Mouse (Mus musculus): ENCODE measurements around the gene Ssbp3. TPM values are rescaled to one million over a fixed set of nuclear protein-coding genes. Genes with fewer than 3 reads are reported as not detected.

Gene Ssbp3
- total and polyA plus RNA-seq, 2 experiments, result 12.9 to 36.7 TPM

- no peak overlapping the region for H3K27ac ChIP-seq (replicated peaks; ENCODE audit: insufficient read depth, low read depth, low read length)
- no peaks in the 10 kb centered on the region for H3K27me3 ChIP-seq (ENCODE audit: control insufficient read depth, insufficient read depth, low read length)
- TF ChIP-seq POLR2A (IDR thresholded peaks at IDR 0.05; ENCODE audit: extremely low read depth, insufficient read depth, low read length) (no peak), CTCF (IDR thresholded peaks at IDR 0.05; ENCODE audit: low read depth, low read length) (no peak)
- no peak overlapping the region for H3K9ac ChIP-seq (ENCODE audit: low read depth, low read length)
- H3K4me3 ChIP-seq (ENCODE audit: insufficient read depth, low read depth, low read length), result no peak overlapping the region
- H3K36me3 ChIP-seq (ENCODE audit: control insufficient read depth, insufficient read depth, low read length), result peaks cover 1% of the 10 kb centered on the region; the same call in 1 of the 2 replicates
- DNase-seq (ENCODE audit: extremely low read depth, low read depth, low spot score), result no peak
- WGBS, result 84% methylated on average over 11 of the region's 11 CpGs
- no peaks in the 10 kb centered on the region for H3K4me1 ChIP-seq (ENCODE audit: control insufficient read depth, insufficient read depth, low read length)
- no peaks in the 10 kb centered on the region for H3K79me2 ChIP-seq (ENCODE audit: control insufficient read depth, insufficient read depth, low read length)
Observed at GRCm38 (mm10) chr4:107048568-107049162, 138.2 kb downstream of the Ssbp3 start.

- no peak for TF ChIP-seq POLR2A (IDR thresholded peaks at IDR 0.05; ENCODE audit: extremely low read depth, insufficient read depth, low read length)
- no peak for TF ChIP-seq CTCF (IDR thresholded peaks at IDR 0.05; ENCODE audit: low read depth, low read length)
- H3K27me3 ChIP-seq (ENCODE audit: control insufficient read depth, insufficient read depth, low read length), result no peaks in the 10 kb centered on the region
- no peaks in the 10 kb centered on the region for H3K79me2 ChIP-seq (ENCODE audit: control insufficient read depth, insufficient read depth, low read length)
- no peak for DNase-seq (ENCODE audit: extremely low read depth, low read depth, low spot score)
- H3K9ac ChIP-seq (ENCODE audit: low read depth, low read length), result no peak overlapping the region
- H3K4me3 ChIP-seq (ENCODE audit: insufficient read depth, low read depth, low read length), result no peak overlapping the region
- H3K27ac ChIP-seq (replicated peaks; ENCODE audit: insufficient read depth, low read depth, low read length), result no peak overlapping the region
- H3K4me1 ChIP-seq (ENCODE audit: control insufficient read depth, insufficient read depth, low read length), result no peaks in the 10 kb centered on the region
- H3K36me3 ChIP-seq (ENCODE audit: control insufficient read depth, insufficient read depth, low read length), result peaks cover 4% of the 10 kb centered on the region; the same call in 1 of the 2 replicates
- WGBS, result 58% methylated on average over 4 of the region's 4 CpGs
Observed at GRCm38 (mm10) chr4:107051889-107052288, 141.4 kb downstream of the Ssbp3 start.

GRCm38 (mm10) chr4:107052962-107053553 lies 142.6 kb downstream of the Ssbp3 start:
- Histone ChIP-seq H3K4me3 (ENCODE audit: insufficient read depth, low read depth, low read length) (no peak overlapping the region), H3K27ac (replicated peaks; ENCODE audit: insufficient read depth, low read depth, low read length) (no peak overlapping the region), H3K9ac (ENCODE audit: low read depth, low read length) (no peak overlapping the region), H3K4me1 (ENCODE audit: control insufficient read depth, insufficient read depth, low read length) (no peaks in the 10 kb centered on the region), H3K27me3 (ENCODE audit: control insufficient read depth, insufficient read depth, low read length) (no peaks in the 10 kb centered on the region), H3K36me3 (ENCODE audit: control insufficient read depth, insufficient read depth, low read length) (peaks cover 5% of the 10 kb centered on the region; the same call in 1 of the 2 replicates), H3K79me2 (ENCODE audit: control insufficient read depth, insufficient read depth, low read length) (no peaks in the 10 kb centered on the region)
- TF ChIP-seq POLR2A (IDR thresholded peaks at IDR 0.05; ENCODE audit: extremely low read depth, insufficient read depth, low read length) (no peak), CTCF (IDR thresholded peaks at IDR 0.05; ENCODE audit: low read depth, low read length) (no peak)
- no peak for DNase-seq (ENCODE audit: extremely low read depth, low read depth, low spot score)
- 79% methylated on average over 5 of the region's 5 CpGs for whole genome bisulfite sequencing

- H3K36me3 ChIP-seq (ENCODE audit: control insufficient read depth, insufficient read depth, low read length), result peaks cover 14% of the 10 kb centered on the region; the same call in 1 of the 2 replicates
- 74% methylated on average over 3 of the region's 3 CpGs for WGBS
Observed at GRCm38 (mm10) chr4:107056088-107056487, 145.6 kb downstream of the Ssbp3 start.

GRCm38 (mm10) chr4:107058346-107058745 lies 147.8 kb downstream of the Ssbp3 start:
- Histone ChIP-seq H3K4me3 (ENCODE audit: insufficient read depth, low read depth, low read length) (no peak overlapping the region), H3K4me1 (ENCODE audit: control insufficient read depth, insufficient read depth, low read length) (no peaks in the 10 kb centered on the region), H3K9ac (ENCODE audit: low read depth, low read length) (no peak overlapping the region), H3K79me2 (ENCODE audit: control insufficient read depth, insufficient read depth, low read length) (no peaks in the 10 kb centered on the region), H3K36me3 (ENCODE audit: control insufficient read depth, insufficient read depth, low read length) (peaks cover 20% of the 10 kb centered on the region), H3K27ac (replicated peaks; ENCODE audit: insufficient read depth, low read depth, low read length) (no peak overlapping the region), H3K27me3 (ENCODE audit: control insufficient read depth, insufficient read depth, low read length) (no peaks in the 10 kb centered on the region)
- TF ChIP-seq POLR2A (IDR thresholded peaks at IDR 0.05; ENCODE audit: extremely low read depth, insufficient read depth, low read length), result no peak
- TF ChIP-seq CTCF (IDR thresholded peaks at IDR 0.05; ENCODE audit: low read depth, low read length), result no peak
- DNase-seq (ENCODE audit: extremely low read depth, low read depth, low spot score), result no peak
- WGBS, result 77% methylated on average over 5 of the region's 5 CpGs

More at GRCm38 (mm10) chr4:107056088-107056487, 145.6 kb downstream of the Ssbp3 start:
- H3K27me3 ChIP-seq (ENCODE audit: control insufficient read depth, insufficient read depth, low read length), result no peaks in the 10 kb centered on the region
- H3K79me2 ChIP-seq (ENCODE audit: control insufficient read depth, insufficient read depth, low read length), result no peaks in the 10 kb centered on the region
- H3K4me1 ChIP-seq (ENCODE audit: control insufficient read depth, insufficient read depth, low read length), result no peaks in the 10 kb centered on the region
- no peak overlapping the region for H3K9ac ChIP-seq (ENCODE audit: low read depth, low read length)
- no peak overlapping the region for H3K4me3 ChIP-seq (ENCODE audit: insufficient read depth, low read depth, low read length)
- no peak for DNase-seq (ENCODE audit: extremely low read depth, low read depth, low spot score)
- no peak for TF ChIP-seq CTCF (IDR thresholded peaks at IDR 0.05; ENCODE audit: low read depth, low read length)
- TF ChIP-seq POLR2A (IDR thresholded peaks at IDR 0.05; ENCODE audit: extremely low read depth, insufficient read depth, low read length), result no peak
- no peak overlapping the region for H3K27ac ChIP-seq (replicated peaks; ENCODE audit: insufficient read depth, low read depth, low read length)

- Histone ChIP-seq H3K79me2 (ENCODE audit: control insufficient read depth, insufficient read depth, low read length) (no peaks in the 10 kb centered on the region), H3K4me3 (ENCODE audit: insufficient read depth, low read depth, low read length) (no peak overlapping the region), H3K27me3 (ENCODE audit: control insufficient read depth, insufficient read depth, low read length) (no peaks in the 10 kb centered on the region), H3K4me1 (ENCODE audit: control insufficient read depth, insufficient read depth, low read length) (no peaks in the 10 kb centered on the region), H3K27ac (replicated peaks; ENCODE audit: insufficient read depth, low read depth, low read length) (no peak overlapping the region), H3K9ac (ENCODE audit: low read depth, low read length) (no peak overlapping the region), H3K36me3 (ENCODE audit: control insufficient read depth, insufficient read depth, low read length) (peaks cover 20% of the 10 kb centered on the region)
- DNase-seq (ENCODE audit: extremely low read depth, low read depth, low spot score), result no peak
- TF ChIP-seq CTCF (IDR thresholded peaks at IDR 0.05; ENCODE audit: low read depth, low read length) (no peak), POLR2A (IDR thresholded peaks at IDR 0.05; ENCODE audit: extremely low read depth, insufficient read depth, low read length) (no peak)
- WGBS, result 82% methylated on average over 6 of the region's 6 CpGs
Observed at GRCm38 (mm10) chr4:107058781-107059180, 148.3 kb downstream of the Ssbp3 start.
